Mouse (Mus musculus) heart, postnatal 25 days (tissue): Measurements from ENCODE around the gene Aim2. TPM values are rescaled to one million over a fixed set of nuclear protein-coding genes. Genes with fewer than 3 reads are reported as not detected.
"Not testable (repeated sequence)": the region's sequence is repeated elsewhere in the genome, so short reads cannot be mapped to it uniquely, and the experiment has no call there.

Source experiments
- DNase-seq: peaks from one replicate; pipeline ENCODE4 v3.0.0; 2022; ENCODE audit warnings: low spot score
- intact Hi-C: fragments of 180-260 bp; cut with DNase I; formaldehyde crosslinking; loops from one replicate; pipeline ENCODE4 v1.15.1; 2025
- total RNA-seq, 2 experiments: library from RNA; stranded (reverse); gene quantifications; 2 replicates each; pipeline ENCODE4 v1.2.3; 2021

Aim2 gene
- total RNA-seq, 2 experiments from 2014 or later: 1.2 to 1.6 TPM

- DNase-seq: no peak
- intact Hi-C loops: no loop called here
Measured at GRCm38 (mm10) chr1:173440681-173441080, 90.0 kb downstream of the Aim2 start.

- no peak for DNase-seq
- intact Hi-C loops: no loop called here
Measured at GRCm38 (mm10) chr1:173441210-173441609, 90.5 kb downstream of the Aim2 start.

- intact Hi-C loops: no loop called here
Measured at GRCm38 (mm10) chr1:173443061-173443460, 92.4 kb downstream of the Aim2 start.

GRCm38 (mm10) chr1:173447067-173447466 lies 96.4 kb downstream of the Aim2 start:
- intact Hi-C loops: no loop called here
- no peak for DNase-seq

More at GRCm38 (mm10) chr1:173443061-173443460, 92.4 kb downstream of the Aim2 start:
- no peak for DNase-seq

GRCm38 (mm10) chr1:173450621-173451020 lies 99.9 kb downstream of the Aim2 start:
- intact Hi-C loops: loop anchor here (10.0 kb wide), 1 partner anchor 1104 kb away; no protein-coding TSS in a partner anchor
- no peak for DNase-seq

- intact Hi-C loops: loop anchor here (10.0 kb wide), 1 partner anchor 1103 kb away; no protein-coding TSS in a partner anchor
- DNase-seq: no peak
Measured at GRCm38 (mm10) chr1:173451665-173452064, 101.0 kb downstream of the Aim2 start.

- intact Hi-C loops: loop anchor here (2.0 to 10.0 kb wide), 3 partner anchors 647 to 1099 kb away; no protein-coding TSS in a partner anchor
- DNase-seq: no peak
Measured at GRCm38 (mm10) chr1:173456139-173456754, 105.6 kb downstream of the Aim2 start.

GRCm38 (mm10) chr1:173456761-173457160 lies 106.1 kb downstream of the Aim2 start:
- intact Hi-C loops: loop anchor here (2.0 to 10.0 kb wide), 3 partner anchors 646 to 1098 kb away; no protein-coding TSS in a partner anchor
- DNase-seq: no peak

GRCm38 (mm10) chr1:173480399-173481181 lies 129.9 kb downstream of the Aim2 start:
- DNase-seq, intact Hi-C loops: not testable (repeated sequence)

GRCm38 (mm10) chr1:173481182-173481574 lies 130.5 kb downstream of the Aim2 start:
- DNase-seq, intact Hi-C loops: not testable (repeated sequence)

- DNase-seq, intact Hi-C loops: not testable (repeated sequence)
Measured at GRCm38 (mm10) chr1:173490812-173491480, 140.3 kb downstream of the Aim2 start, which contains the start of gene Ifi206. Gene Ifi206, minus strand, starts transcription at chr1:173491041.

GRCm38 (mm10) chr1:173491483-173491882 lies 140.8 kb downstream of the Aim2 start:
- DNase-seq, intact Hi-C loops: not testable (repeated sequence)

GRCm38 (mm10) chr1:173510595-173510994 lies 159.9 kb downstream of the Aim2 start:
- DNase-seq, intact Hi-C loops: not testable (repeated sequence)

Other genes with a start within 250 kb of the Aim2 start
- gene Olfr1408, start 213.5 kb upstream of the Aim2 start, total RNA-seq: not detected
- gene Olfr1406, start 160.2 kb upstream of the Aim2 start, total RNA-seq: not detected
- gene Olfr218, start 153.1 kb upstream of the Aim2 start, total RNA-seq: not detected
- gene Olfr1404, start 138.5 kb upstream of the Aim2 start, total RNA-seq: not detected
- gene Fcer1a, start 123.7 kb upstream of the Aim2 start, total RNA-seq: not detected
- not detected for gene Olfr418, start 84.9 kb upstream of the Aim2 start, total RNA-seq
- not detected for gene Mptx2, start 73.1 kb upstream of the Aim2 start, total RNA-seq
- under 1 TPM; 0.52 to 0.61 TPM for gene Ackr1, start 17.1 kb upstream of the Aim2 start, total RNA-seq
- 1 to 10 TPM; 2.2 to 3.1 TPM for gene Cadm3, start 16.8 kb downstream of the Aim2 start, total RNA-seq
- under 1 TPM; 0.10 to 0.22 TPM for gene Ifi206, start 140.2 kb downstream of the Aim2 start, total RNA-seq
- gene Ifi214, start 185.1 kb downstream of the Aim2 start, total RNA-seq: under 1 TPM in 1 of 2 experiments, not detected in 1; 0.08 TPM
- under 1 TPM; 0.10 to 0.25 TPM for gene Ifi213, start 248.4 kb downstream of the Aim2 start, total RNA-seq